Mouse (Mus musculus) kidney, adult 8-10 months (tissue): ENCODE measurements around the gene Elfn2.

Experiments
- DNase-seq, 2 experiments: peaks; one replicate each; pipeline ENCODE4 v3.0.0; 2022

Elfn2 gene

DNA sequence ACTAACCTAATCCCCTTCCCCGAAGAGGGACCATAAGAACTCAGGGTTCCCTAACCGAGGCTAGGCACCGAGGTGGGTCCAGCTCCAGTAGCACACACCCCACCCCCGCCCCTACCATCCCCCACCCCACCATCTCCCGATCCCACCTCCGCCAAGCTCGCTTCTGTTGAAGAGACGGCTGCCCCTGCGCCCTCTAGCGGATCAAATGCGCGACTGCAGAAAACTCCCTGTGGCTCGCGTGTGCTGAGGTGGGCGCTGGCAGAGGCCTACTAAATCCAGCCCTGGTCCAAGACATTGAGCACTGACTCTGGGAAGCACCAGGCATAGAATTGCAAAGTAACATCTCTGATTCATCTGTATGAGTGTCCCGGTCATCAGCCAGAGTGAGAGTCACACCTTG lies 1.5 kb upstream of the Elfn2 start:
- DNase-seq: peak in 1 of 2 experiments; percentile 38

DNA sequence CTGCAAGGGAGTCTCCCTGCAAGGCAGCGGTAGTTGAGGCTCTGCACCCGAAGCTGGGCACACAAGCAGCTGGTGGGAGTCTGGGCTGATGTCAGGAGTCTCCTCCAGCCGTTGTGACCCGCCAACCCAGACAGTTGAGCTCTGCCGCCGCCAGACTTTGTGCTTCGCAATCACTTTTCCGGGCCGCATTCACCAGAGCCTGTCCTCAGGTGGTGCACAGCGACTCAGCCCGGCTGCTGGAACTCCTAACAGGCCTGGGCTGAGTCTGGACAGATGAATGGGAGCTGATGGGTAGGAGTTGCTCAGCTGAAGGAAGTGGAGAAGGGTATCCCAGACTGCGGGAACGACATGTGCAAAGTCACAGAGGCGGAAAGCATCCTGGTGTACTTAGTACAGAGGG lies 845 bp upstream of the Elfn2 start:
- DNase-seq: no peak

DNA sequence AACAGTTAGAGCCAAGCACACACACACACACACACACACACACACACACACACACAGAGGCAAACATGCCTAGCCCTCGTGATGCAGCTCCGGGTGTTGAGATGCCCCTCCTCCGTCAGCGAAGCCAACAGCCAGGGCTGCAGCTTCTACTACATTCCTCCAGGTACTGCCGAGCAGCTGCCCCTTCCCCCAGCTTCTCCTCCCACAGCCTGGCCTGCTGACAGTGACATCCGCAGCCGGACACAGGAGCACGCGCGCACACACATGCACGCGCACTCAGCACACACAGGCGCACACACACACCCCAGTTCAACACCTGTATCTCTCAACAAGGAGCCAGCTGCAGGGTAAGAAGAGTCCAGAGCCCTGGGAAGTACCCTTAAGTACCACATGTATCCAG lies 1.6 kb downstream of the Elfn2 start:
- DNase-seq: no peak

DNA sequence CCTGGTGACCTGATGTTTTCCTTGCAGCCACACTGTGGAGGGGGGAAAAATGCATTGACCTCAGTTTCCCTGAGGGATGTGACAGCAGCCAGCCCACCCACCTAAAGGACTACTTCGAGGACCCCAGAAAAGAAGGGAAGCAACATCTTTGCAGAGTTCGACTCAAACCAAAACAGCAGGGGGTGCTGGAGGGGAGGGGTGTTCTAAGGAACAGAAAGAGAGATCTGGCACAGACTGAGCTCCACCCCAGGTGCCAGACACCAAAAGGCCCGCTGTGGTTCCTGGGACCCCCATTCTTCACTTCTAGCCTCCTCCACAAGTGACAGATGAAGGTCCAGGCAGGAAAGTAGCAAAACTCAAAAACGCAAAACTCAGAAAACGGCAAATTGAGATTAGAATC lies 2.7 kb downstream of the Elfn2 start:
- no peak for DNase-seq

DNA sequence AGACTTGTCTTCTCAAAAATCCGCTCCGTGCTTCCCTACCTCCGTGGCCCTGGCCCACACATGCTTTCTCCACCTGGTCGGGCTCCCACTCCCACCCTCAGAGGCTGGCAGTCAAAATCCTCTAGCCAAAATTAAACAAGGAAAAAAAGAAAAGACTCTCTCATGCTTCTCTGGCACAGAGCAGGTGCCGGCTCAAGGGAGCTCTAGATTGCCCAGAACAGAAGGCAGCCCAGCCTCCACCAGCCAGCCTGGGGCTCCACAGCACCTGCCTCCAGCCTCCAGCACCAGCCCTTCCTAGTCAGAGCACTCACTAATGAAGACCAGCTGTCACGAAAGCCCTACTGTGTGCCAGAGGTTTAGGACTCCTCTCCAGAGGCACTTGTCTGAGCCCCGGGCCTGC lies 4.8 kb downstream of the Elfn2 start:
- DNase-seq: no peak

DNA sequence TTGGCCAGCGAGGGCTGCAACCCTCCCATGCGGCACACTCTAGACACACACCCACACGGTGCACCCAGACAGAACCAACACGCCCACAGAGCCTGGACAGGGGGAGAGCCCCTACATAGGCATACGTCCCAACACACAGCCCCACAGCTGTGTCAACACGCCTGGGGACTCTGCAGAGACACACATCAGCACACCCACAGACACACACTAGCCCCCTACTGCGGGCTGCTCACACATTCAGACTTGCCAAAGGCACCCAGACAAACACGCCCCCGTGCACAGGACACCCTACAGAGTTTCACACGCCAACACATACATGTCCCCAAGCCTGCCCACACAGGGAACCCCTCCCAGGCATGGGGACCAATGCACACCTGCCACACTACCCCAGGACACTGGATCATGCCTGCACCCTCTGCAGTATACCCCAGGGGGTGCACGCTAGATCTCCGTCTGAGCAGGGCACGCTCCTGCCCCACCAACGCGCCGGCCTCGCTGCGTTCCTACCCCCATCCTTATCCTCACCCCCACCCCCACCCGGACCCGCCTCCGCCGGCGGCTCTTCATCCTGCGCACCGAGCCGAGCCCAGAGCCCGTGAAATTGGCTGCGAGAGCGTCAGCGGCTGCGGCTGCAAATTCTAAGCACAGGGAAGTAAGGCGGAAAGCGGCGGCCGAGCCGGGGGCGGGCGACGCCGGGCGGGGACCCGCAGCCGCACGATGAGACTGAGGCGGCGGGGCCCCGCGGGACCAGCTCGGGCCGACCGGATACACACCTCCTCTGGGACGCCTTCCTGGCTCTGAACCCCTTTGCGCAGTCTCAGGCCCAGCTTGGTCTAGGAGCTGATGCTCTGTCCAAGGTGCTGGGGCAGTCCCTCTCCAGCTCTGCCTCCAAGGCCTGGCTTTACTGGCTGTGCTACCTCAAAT lies 6.0 kb downstream of the Elfn2 start:
- DNase-seq: peak in 1 of 2 experiments; percentile 10

DNA sequence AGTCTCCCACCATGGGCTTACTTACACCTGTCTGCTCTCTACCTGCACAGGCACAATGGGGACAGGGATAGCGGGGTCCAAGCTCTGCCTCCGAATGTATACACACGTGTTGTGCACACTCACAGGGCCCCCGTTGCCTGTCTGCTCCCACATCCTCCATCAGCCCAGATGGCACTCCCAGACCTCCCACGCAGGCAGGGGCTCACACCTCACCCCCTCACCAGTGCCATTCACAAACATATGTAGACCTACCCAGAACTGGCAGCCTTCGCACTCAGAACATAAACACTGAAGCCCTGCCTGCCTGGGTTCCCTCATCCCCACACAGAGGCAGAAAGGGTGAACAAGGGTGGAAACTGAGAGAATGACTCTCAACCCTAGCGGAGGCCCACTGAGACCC lies 6.6 kb downstream of the Elfn2 start:
- no peak for DNase-seq

DNA sequence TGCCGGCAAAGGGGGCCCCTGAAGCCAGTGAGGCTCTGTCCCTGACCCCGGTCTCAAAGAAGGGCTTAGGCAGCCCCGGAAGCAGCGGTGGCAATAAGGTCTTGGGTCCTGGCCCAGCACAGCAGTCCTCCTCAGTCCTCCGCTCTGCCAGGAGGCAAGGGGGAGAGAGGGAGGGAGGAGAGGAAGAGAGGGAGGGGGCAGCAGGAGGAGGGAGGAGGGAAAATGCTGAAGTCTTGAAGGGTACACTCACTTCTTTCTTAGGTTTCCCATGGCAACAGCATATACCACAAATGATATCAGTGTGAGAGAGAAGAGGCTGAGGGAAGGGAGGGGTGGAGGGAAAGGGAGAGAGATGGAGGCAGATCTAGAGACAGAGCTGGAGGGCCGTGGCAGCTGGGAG lies 7.9 kb downstream of the Elfn2 start:
- DNase-seq: no peak

DNA sequence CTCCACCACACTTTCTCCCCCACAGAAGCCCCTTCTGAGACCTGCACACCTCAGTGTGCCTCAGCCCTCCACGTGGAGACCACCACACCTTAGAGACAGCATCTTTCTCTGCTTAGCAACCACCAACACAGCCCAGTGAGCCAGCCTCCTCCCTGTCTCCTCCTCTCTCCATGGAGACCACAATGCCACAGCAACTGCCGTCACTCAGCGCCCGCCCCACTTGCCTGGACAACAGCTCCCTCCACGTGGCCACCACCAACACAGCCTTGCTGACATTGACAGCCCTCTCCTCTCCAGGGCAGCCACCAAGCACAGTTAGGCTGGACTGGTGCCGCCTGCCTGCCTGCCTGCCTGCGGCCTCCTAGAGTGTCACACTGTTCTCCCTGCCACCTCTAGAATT lies 8.8 kb downstream of the Elfn2 start:
- DNase-seq: no peak

DNA sequence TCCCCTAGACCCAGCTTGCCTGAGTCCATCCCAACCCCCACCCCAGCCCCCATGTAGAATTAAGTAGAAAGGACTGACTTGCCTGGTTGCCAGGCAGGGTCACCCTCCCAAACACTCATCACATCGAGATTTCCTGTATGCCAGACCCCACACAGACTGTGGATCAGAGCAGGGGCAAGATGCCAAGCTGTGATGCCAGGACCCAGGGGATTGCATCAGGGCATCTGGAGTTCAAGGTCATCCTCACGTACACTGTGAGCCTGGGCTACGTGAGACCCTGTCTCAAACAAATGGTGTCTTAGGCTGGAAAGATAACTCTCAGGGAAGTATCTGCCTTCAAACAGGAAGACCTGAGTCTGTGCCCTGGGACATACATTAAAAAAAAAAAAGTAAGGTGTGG lies 11.9 kb downstream of the Elfn2 start:
- DNase-seq: no peak

DNA sequence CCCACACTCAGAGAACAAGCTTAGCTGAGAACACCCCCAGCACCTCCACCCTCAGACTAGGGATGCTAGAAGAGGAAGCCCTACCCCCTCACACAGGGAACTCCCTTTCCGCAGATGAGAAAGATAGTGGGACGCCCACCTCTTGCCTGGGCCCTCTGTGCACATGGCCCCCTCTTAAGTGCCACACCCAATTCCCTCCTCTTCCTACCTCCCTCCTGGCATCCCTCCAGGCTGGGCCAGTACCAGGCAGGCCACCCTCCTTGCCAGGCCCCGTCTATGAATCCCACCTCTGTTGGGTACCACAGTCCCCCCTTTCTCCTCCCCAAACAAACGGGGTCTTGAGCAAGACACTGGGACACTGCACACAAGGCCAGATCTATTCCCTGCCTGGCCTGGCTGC lies 13.7 kb downstream of the Elfn2 start:
- DNase-seq: no peak

DNA sequence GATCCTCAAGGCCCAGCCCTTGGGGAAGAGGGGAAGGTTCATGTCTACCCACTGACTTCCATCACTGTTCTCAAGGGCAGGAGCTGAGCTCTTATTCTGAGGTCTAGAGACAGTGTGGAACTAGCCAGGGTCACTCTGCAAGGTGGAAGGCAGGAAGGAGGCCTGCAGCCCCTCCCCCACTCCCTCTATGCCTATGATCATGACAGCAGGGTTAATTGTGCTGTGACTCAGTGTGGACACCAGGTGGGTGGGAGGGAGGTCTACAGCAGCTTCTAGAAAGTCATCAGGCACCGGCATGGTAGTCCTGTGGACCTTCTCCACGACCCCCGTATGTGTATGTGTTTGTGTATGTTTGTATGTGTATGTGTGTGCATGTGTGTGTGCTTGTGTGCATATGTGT lies 14.6 kb downstream of the Elfn2 start:
- DNase-seq: no peak

DNA sequence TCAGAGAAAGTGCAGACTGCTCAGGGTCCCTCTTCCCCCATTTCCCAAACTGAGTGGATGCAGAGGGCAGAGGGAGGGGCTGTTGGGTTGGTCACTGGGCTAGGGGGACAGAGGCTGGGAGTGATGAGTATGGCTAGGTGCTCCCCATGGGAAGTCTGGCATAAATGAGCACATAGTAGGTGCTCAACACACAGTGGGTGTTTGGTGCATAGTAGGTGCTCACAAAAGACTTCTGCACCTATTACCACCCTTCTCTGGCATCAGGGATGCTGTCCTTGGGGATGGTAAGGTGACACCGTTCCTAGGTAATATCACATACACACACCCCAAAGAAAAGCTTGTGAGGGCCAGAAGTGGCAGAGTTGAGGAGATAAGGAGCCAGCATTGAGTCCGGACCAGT lies 18.2 kb downstream of the Elfn2 start:
- DNase-seq: no peak

DNA sequence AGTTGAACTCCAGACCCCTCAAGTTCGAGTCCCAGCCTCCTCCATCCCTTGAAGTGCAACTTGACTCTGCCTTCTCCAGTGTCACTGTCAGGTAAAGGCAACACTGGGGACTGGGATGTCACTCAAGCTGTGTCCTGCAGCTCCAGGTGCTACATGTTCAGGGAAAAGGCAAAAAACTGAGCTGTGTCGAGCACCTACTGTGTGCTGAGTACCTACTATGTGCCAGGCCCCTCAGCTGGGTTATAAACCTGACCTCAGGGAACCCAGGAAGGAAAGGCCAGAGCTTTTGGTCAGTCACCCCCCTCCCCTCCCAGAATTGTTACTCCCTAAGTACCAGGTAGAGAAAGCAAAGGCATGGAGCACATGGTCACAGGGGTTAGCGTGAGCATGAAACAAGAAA lies 19.1 kb downstream of the Elfn2 start:
- no peak for DNase-seq

DNA sequence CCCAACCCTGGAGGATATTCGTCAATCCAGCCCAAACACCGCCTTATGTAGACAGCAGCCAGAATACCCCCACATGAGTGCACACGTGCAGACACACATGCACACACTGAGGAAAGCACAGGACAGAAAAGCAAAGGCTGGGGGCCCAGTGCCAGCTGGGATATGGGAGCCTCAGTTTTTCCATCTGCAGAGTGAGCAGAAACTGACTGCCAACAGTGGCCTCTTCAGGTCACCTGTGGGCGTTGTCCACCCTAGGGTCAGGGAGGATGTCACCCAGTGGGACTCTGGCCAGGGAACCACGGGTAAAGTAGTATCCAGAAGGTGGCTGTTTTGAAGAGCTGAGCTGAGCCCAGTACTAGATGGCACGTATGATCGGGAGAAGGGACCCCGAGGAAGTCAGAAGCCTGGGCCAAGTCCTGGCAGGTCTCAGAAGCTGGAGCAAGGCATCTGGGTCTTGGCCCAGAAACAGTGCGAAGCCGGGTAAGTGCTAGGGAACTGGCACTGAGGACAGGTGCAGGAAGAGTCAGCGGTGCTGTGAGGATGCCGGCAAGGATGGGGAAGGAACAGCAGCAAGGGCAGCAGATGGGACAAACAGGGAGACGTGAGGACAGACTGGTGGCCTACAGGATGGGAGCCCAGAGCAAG lies 20.0 kb downstream of the Elfn2 start:
- DNase-seq: no peak

DNA sequence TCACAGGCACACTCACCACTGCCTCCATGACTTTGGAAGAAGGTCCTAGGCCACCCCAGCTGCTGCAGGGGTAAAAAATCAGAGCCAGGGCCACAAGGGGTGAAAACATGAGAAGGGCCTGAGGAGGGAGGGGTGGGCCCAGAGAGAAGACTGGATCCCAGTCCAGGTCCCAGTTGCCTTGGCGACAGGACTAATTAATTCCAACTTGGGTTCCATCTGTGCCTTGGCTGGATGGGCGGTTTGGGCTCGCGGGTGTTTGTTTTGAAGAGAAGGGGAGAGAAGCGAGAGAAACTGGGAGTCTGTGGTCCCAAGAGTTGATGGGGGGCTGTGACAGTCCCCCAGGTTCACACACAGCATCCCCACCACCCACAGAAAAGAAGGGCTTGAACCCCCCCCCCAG lies 20.5 kb downstream of the Elfn2 start:
- no peak for DNase-seq

DNA sequence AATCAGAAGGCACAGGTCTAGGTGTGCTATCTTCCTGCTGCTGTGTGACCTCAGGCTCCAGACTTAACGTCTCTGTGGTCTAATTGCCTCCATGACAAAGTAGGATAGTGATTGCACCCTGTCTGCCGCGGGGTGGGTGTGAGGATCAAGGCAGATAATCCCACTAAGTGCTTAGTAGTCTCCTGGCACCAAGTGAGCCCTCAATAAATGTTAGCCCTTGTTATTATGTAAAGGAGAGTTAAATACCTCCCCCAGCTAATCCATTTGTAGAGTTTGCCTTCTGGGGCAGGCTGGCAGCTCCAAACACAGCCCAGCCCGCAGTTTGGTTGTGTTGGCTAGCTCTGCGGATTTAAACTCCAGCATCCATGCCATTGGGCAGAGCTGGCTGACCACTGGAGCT lies 22.8 kb downstream of the Elfn2 start:
- no peak for DNase-seq

DNA sequence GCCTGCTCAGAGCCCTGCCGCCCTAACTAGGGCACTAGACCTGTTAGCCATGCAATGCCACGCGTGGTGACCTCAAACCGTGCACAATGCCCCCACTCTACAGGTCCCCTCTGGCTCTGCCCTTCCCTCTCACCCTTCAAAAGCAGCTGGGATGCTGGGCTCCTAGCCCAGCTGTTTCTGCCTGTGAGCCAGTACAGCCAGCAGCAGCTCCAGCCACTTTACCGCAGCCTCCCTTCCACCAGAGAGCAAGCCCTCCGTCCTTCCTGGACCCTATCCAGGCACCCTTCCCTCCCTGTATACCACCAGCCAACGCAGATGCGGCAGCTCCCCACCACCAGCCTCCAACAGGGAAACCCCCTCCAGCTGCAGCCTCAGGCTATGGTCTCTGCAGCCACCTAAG lies 26.1 kb downstream of the Elfn2 start:
- DNase-seq: no peak

DNA sequence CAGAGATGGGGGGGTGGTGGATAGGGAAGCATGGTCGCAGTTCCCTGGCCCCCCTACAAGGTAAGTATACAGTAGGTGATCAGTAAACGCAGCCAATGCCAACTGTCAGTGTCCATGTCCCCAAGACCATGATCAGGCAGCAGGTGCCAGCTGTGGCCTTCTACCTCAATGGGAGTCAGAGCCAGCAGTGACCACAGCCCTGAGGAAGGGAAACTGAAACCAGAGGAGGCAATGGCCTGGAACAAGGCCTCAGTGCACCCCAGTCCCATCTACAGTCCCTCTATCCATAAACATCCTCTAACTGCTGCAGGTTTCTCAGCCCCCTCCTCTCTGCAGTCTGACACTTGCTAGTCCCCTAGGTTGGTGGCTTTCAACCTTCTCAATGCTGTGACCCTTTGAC lies 27.9 kb downstream of the Elfn2 start:
- no peak for DNase-seq

DNA sequence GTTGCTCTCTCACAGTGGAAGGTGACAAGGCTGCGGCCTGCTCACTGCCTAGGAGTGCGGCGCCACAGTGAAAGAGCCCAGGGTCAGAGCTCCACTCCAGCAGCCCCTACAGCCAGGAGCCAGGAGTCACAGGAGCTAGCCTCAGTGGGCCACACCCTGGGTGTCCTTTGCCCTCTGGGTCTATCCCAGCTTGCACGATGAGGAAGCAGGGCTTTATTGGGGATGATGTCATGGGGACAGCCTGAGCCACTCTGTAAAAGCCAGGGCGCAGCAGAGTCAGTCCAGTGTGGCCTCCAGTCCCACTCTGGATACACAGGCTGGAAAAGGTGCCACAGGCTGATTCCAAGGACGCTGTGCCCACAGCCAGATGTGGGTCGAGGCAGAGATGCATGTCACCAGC lies 31.7 kb downstream of the Elfn2 start:
- no peak for DNase-seq

DNA sequence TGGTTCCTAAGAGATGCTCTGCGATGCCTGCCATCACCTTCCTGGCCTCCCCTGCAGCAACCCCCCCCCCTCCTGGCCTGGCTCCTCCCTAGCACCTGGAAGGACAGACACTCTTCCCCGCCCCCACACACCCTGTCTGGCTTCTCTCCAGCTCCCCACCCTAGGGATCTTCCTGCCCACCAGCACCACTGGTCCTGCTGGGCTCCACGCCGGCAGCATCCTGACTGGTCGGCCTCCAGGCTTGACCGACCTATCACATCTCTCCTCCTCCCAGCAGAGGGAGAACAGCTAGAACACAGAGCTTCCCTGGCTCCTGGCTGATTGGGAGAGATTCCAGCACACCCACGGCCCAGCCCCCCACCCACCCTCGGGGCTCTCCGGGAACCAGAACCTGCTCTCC lies 34.5 kb downstream of the Elfn2 start:
- DNase-seq: no peak

DNA sequence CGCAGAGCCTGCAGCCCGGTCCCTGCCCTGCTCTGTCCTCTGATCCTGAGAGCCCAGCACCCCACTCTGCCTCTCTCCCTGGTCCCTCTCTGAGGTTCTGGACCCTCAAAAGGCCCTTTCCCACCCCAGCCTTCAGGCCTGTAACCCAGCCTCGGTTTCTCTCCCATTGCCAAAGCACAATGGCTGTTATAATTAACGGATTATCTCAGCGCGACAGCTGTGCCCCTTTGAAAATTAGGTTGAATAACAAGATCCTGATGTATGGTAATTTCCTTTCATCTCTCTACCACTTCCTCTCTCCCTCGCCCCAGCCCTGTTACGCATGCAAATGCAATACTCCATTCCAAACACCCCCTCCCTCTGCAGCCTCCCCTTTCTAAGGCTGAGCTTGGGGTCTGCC lies 35.1 kb downstream of the Elfn2 start:
- DNase-seq: no peak

DNA sequence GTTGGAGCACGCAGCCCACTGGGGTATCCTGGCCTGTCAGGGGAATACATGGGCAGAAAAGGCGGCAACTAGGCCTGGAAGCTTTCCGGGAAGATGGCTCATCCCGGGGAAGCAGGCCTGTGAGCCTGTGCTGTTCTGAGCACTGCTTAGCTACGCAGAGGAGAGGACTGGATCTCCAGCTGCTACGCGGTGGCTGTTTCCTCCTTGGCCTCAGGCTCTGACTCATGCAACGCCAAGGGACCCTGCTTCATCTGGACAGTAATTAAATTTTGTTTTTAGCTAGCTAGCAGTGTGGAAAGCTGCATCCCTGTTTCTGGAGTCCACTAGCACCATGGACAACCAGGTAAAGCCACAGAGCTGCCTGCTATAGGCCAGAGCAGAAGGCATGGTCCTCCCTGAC lies 36.8 kb downstream of the Elfn2 start:
- DNase-seq: no peak

DNA sequence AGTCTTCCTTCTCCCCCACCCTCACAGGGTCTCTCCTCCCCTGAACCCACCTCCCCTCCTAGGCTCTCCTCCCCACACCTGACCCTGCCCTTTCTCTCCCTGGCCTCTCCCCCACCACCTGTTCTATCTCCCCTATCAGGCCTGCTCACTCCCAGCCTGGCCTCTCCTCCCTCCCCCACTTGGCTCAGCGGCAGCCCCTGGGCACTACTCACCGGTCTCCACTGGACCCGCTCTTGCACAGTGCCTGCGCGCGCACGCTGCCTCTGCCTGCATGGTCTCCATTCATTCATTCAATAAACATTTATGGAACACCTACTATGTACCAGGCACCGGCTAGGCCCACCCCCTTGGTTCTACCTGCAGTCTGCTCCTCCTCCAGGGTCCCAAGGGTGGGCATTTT lies 37.3 kb downstream of the Elfn2 start:
- no peak for DNase-seq

DNA sequence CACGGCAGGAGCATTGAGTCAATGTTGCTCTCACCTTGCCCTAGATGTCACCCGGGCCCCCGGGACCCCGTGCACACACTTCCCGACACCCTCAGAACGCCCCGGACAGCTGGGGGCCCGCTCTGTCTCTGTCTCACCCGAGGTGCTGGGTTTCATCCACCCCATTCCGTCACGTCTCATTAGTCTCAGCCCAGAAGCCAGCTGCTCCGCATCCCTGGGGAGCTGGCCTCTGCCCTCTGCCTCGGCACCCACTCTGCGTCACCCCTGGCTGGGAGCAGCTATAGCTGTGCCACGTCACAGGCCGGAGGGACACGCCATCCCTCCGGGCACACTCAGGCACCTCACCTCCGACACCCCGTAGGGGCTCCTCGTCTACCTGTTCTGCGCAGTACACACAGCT lies 38.3 kb downstream of the Elfn2 start:
- DNase-seq: no peak
